Comparison of ENCODE assay signal across 8 mouse cellular contexts in the genomic region with DNA sequence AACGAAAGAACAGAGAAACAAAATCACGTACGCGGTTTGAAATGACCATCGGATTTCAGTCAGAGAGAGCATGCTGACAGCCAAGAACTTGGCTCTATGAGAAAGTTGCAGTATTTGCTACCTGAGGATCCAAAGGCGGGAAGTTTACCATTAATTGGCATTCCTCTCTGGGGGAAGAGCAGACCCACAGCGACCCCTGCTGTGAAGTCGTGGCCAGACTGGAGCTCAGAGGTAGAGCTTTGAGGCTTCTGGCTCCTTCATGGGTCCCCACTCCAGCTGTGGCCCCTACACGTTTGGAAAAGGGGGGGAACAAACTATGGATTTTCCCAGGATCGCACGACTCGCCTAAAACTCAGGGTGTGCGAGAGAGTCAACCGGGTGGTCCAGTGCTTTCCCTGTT. TPM values are rescaled to one million over a fixed set of nuclear protein-coding genes. Genes with fewer than 3 reads are reported as not detected.
DNase-seq lines count a peak whose midpoint lies in the region; ATAC-seq and TF ChIP-seq lines count a peak whose summit lies in the region.

No protein-coding gene starts in this region.

- H3K9me3 ChIP-seq in heart, embryonic 14.5 days (ENCODE audit: control insufficient read depth, low read length): no peaks in the 10 kb centered on the region
- no peaks in the 10 kb centered on the region for H3K9me3 ChIP-seq in liver, embryonic 13.5 days (replicated peaks)
- H3K9me3 ChIP-seq in forebrain, embryonic 10.5 days: no peaks in the 10 kb centered on the region

- H3K4me1 ChIP-seq in heart, embryonic 14.5 days (ENCODE audit: control insufficient read depth in 2 of 2, insufficient read depth in 2 of 2, low read length in 2 of 2): no peaks in the 10 kb centered on the region
- H3K4me1 ChIP-seq in testis, adult 2 months (ENCODE audit: control insufficient read depth, insufficient read depth, low read length): no peaks in the 10 kb centered on the region; the same call in 1 of the 2 replicates
- no peaks in the 10 kb centered on the region for H3K4me1 ChIP-seq in liver, embryonic 13.5 days (replicated peaks)
- no peaks in the 10 kb centered on the region for H3K4me1 ChIP-seq in forebrain, embryonic 10.5 days

- H3K36me3 ChIP-seq in heart, embryonic 14.5 days (ENCODE audit: control insufficient read depth, insufficient read depth, low read length): no peaks in the 10 kb centered on the region
- H3K36me3 ChIP-seq in testis, adult 2 months (ENCODE audit: control insufficient read depth, insufficient read depth, low read length): no peaks in the 10 kb centered on the region
- no peaks in the 10 kb centered on the region for H3K36me3 ChIP-seq in liver, embryonic 13.5 days
- H3K36me3 ChIP-seq in forebrain, embryonic 10.5 days (replicated peaks): no peaks in the 10 kb centered on the region

- DNase-seq in heart, postnatal 10 days: no peak
- DNase-seq in testis, postnatal 14 days (ENCODE audit: low spot score): no peak
- peak; percentile 10 for DNase-seq in liver, embryonic 13.5 days
- no peak for DNase-seq in gastrocnemius, adult 2 months
- no peak for DNase-seq in ovary, postnatal 14 days (ENCODE audit: low spot score)
- DNase-seq in forebrain, embryonic 10.5 days (ENCODE audit: extremely low spot score, low spot score): no peak

- H3K9ac ChIP-seq in heart, embryonic 14.5 days (ENCODE audit: low read length): no peak overlapping the region
- no peak overlapping the region for H3K9ac ChIP-seq in liver, embryonic 13.5 days

- TF ChIP-seq CTCF in testis, adult 2 months (IDR thresholded peaks at IDR 0.05; ENCODE audit: control insufficient read depth, insufficient read depth, insufficient replicate concordance, low read depth, low read length): peak; percentile 23; the same call in 1 of the 2 replicates
- no peak for TF ChIP-seq CTCF in gastrocnemius, adult 2 months (IDR thresholded peaks at IDR 0.05)

- H3K4me3 ChIP-seq in heart, embryonic 14.5 days (ENCODE audit: control insufficient read depth in 1 of 2, insufficient read depth in 1 of 2, low read depth in 1 of 2, low read length in 2 of 2): no peak overlapping the region
- H3K4me3 ChIP-seq in testis, adult 2 months (ENCODE audit: control insufficient read depth, low read depth, low read length): no peak overlapping the region
- no peak overlapping the region for H3K4me3 ChIP-seq in liver, embryonic 13.5 days (replicated peaks)
- H3K4me3 ChIP-seq in gastrocnemius, adult 2 months: no peak overlapping the region
- H3K4me3 ChIP-seq in forebrain, embryonic 10.5 days: no peak overlapping the region

- peak overlapping the region; percentile 42 for H3K4me2 ChIP-seq in heart, embryonic 14.5 days (ENCODE audit: low read length)
- H3K4me2 ChIP-seq in liver, embryonic 13.5 days: no peak overlapping the region

- 33% methylated on average over 14 of the region's 14 CpGs for WGBS in heart, embryonic 14.5 days
- 31% methylated on average over 14 of the region's 14 CpGs for WGBS in liver, embryonic 13.5 days (ENCODE audit: insufficient replicate concordance)
- 51% methylated on average over 14 of the region's 14 CpGs for WGBS in forebrain, embryonic 10.5 days

- no peak for ATAC-seq in heart, embryonic 14.5 days (ENCODE audit: insufficient number of reproducible peaks, insufficient read depth, low FRiP score, low read depth)
- ATAC-seq in liver, embryonic 13.5 days (ENCODE audit: low read depth): no peak

- no peak for TF ChIP-seq POLR2A in testis, adult 2 months (IDR thresholded peaks at IDR 0.05; ENCODE audit: control insufficient read depth, low read depth, low read length)

- intact Hi-C loops in heart, postnatal 10 days (cut with DNase I): no loop called here
- intact Hi-C loops in gastrocnemius, adult 2 months (cut with DNase I): no loop called here

- no peak overlapping the region for H3K27ac ChIP-seq in heart, embryonic 14.5 days (replicated peaks in 1 of 2; ENCODE audit: control insufficient read depth in 1 of 2, insufficient read depth in 1 of 2, low read depth in 2 of 2, low read length in 2 of 2)
- H3K27ac ChIP-seq in testis, adult 2 months (ENCODE audit: control insufficient read depth, insufficient read depth, low read depth, low read length): no peak overlapping the region
- H3K27ac ChIP-seq in liver, embryonic 13.5 days: no peak overlapping the region
- H3K27ac ChIP-seq in gastrocnemius, adult 2 months: no peak overlapping the region
- H3K27ac ChIP-seq in forebrain, embryonic 10.5 days: no peak overlapping the region

- no peaks in the 10 kb centered on the region for H3K27me3 ChIP-seq in heart, embryonic 14.5 days (ENCODE audit: control insufficient read depth, insufficient read depth, low read length)
- H3K27me3 ChIP-seq in testis, adult 2 months (ENCODE audit: control insufficient read depth, insufficient read depth, low read length): no peaks in the 10 kb centered on the region
- H3K27me3 ChIP-seq in liver, embryonic 13.5 days: no peaks in the 10 kb centered on the region
- no peaks in the 10 kb centered on the region; the same call in 1 of the 2 replicates for H3K27me3 ChIP-seq in forebrain, embryonic 10.5 days (ENCODE audit: poor library complexity, severe bottlenecking)

RNA-seq across cellular contexts. Expression of a gene that starts 3.1 kb away (rescaled TPM):
- polyA plus RNA-seq in heart, embryonic 14.5 days (2014; fragmentation: Nextera tagmentation; extraction: Ambion mirVana): not detected in 2 replicates
- total RNA-seq in heart, postnatal 10 days (2021): not detected
- polyA plus RNA-seq in testis, adult 2 months (2012; rRNA removed): not detected in 2 replicates
- polyA plus RNA-seq in liver, embryonic 13.5 days (2015; fragmentation: Nextera tagmentation; extraction: Ambion mirVana): not detected in 2 replicates
- total RNA-seq in gastrocnemius, adult 2 months (2021): not detected
- not detected in 2 replicates for polyA plus RNA-seq in forebrain, embryonic 10.5 days (2016; fragmentation: Nextera tagmentation; extraction: Ambion mirVana)

RNA-seq across cellular contexts. Expression of a gene that starts 13.4 kb away (rescaled TPM):
- polyA plus RNA-seq in heart, embryonic 14.5 days (2014; fragmentation: Nextera tagmentation; extraction: Ambion mirVana): 0.16 and 0.32 TPM in 2 replicates
- total RNA-seq in heart, postnatal 10 days (2021): not detected
- 0.10 TPM in 1 of 2 replicates, not detected in the other for polyA plus RNA-seq in testis, adult 2 months (2012; rRNA removed)
- 0.51 and 0.56 TPM in 2 replicates for polyA plus RNA-seq in liver, embryonic 13.5 days (2015; fragmentation: Nextera tagmentation; extraction: Ambion mirVana)
- total RNA-seq in gastrocnemius, adult 2 months (2021): not detected
- 0.14 TPM in 1 of 2 replicates, not detected in the other for polyA plus RNA-seq in forebrain, embryonic 10.5 days (2016; fragmentation: Nextera tagmentation; extraction: Ambion mirVana)

RNA-seq across cellular contexts. Expression of a gene that starts 50.7 kb away (rescaled TPM):
- not detected in 2 replicates for polyA plus RNA-seq in heart, embryonic 14.5 days (2014; fragmentation: Nextera tagmentation; extraction: Ambion mirVana)
- total RNA-seq in heart, postnatal 10 days (2021): not detected
- polyA plus RNA-seq in testis, adult 2 months (2012; rRNA removed): not detected in 2 replicates
- polyA plus RNA-seq in liver, embryonic 13.5 days (2015; fragmentation: Nextera tagmentation; extraction: Ambion mirVana): not detected in 2 replicates
- total RNA-seq in gastrocnemius, adult 2 months (2021): not detected
- polyA plus RNA-seq in forebrain, embryonic 10.5 days (2016; fragmentation: Nextera tagmentation; extraction: Ambion mirVana): not detected in 2 replicates
